Mouse (Mus musculus): ENCODE measurements around the gene Zfp764.

Gene Zfp764

DNA sequence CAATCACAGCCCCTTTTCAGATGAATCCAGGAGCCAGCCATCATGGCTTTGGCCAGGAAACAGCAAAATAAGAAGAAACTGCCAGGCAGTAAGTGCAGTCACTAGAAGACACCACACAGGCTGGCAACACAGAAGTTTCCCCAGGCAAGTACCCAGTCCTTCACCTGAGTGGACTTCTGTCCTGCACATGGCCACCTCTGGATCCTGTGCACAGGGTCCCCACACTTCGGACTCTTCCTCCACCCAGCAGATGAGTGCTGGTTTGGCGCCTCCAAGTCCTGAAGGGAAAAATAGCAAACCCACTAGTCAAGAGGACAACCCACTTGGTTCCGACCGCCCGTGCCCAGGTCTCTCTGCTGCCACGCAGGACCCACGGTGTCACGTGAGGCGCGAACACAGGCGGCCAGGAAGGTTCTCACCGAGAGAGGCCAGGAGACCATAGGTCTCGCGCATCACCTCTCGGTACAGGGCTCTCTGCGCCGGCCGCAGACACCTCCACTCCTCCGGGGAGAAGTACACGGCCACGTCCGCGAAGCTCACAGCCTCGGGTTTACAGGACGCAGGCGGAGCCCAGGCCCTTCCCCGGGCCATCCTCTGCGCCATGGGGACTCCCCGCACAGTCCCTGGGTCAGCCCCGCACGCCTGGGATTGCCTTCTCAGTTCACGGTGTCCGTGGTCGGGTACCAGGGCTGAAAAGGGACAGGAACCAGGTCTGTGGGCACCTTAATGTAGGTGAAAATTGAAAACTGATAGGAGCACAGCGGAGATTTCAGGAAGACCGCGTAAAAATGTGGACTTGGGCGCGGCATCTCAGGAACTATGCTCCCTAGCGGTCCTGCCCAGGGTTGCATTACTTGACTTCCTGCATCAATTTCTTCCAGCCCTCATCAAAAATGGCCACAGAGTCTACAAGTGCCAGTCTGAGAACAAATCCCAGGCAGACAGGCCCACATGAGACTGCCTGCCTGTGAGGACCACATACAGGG is at the start of gene Zfp764:
Zfp764 (minus strand) TSS at position 821 of the 986 bp plus-strand sequence.
- WGBS: 4% methylated on average over 40 of the region's 40 CpGs

DNA sequence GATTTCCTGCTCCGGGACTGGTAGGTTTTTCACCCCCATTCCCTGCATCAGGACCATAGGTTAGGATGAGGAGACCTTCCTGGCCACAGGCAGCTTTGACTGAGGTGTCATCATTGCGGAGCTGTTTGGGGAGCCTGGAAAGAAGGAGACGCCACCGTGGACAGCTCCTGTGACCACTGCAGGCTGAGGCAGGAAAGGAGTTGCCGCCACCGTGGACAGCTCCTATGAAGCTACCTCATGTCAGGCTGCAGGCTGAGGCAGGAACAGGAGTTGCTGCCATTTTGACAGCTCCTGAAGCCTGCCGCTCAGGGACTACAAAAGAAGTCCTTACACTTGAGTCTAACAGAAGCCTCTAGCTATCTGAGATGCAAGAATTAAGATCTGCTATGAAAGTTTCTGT is 48.3 kb upstream of the Zfp764 start:
- WGBS: 96% methylated on average over 7 of the region's 7 CpGs

DNA sequence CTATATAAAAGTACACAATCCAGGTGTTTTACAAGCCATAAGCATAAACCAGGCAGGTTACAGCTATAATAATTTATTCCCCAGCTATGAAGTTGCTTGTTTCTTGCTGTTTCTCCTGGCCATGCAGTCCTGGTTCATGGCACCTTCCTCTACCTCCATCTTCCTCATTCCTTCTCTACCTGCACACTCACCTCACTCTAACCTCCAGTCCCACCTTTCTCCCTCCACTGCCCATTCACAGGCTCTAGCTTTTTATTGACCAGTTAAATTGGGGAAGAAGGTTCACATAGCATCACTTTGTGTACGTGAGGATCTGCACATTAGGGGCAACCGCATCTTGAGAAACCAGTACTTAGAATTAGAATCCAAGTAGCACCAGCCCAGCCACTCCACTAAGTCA is 46.4 kb upstream of the Zfp764 start:
- WGBS: 96% methylated on average over 2 of the region's 2 CpGs

DNA sequence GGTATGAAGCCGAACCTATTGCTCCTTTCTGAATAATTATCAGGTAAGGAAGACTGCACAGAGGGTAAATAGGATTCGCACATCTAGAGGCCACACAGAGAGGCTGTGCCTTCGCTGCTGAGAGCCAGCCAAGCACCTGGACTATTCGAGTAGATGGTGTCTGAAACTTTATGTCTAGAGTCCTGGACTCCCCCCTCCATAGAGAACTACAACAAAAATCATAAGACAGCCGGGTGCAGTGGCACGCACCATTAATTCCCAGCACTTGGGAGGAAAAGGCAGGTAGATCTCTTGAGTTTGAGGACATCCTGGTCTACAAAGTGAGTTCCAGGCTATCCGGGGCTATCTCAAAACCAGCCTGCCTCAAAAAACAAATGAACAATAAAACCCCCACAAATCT is 43.3 kb upstream of the Zfp764 start:
- WGBS: 69% methylated on average over 7 of the region's 7 CpGs

DNA sequence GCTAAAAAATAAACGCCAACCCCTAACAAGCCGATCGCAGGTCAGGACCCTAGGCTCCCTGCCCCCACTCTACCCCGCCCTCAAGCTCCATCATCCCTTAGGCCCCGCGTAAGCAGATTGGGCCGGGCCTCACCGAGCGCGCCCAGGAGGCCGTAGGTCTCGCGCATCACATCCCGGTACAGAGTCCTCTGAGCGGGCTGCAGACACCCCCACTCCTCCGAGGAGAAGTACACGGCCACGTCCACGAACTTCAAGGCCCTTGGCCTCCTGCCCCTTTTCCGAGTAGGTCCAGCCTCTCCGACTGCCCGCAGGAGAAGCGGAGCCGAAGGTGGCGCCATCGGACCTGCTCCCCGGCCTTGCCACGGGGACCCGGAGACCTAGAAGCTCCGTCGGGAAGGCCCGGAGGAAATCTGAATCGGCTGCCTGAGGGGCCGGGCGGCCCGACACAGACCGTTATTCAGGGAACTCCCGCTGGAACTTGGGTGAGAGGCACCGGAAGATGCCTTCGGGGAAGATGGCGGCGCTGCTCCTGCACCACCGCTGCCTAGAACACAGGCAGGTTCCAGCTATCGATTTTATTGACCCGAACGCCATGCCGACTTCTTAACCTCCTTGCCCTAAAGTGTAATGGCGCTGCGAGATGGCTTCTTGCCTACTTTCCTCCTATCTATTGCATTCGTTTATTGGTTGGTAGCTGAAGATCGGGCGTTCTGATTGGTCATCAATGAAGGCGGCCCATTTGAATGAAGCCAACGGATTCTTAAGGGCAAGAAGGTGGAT is 42.1 kb upstream of the Zfp764 start, which contains the start of gene Zfp689:
Zfp689 (minus strand) TSS at position 638 of the 780 bp plus-strand sequence.
- under 1% methylated on average over 54 of the region's 54 CpGs for WGBS

DNA sequence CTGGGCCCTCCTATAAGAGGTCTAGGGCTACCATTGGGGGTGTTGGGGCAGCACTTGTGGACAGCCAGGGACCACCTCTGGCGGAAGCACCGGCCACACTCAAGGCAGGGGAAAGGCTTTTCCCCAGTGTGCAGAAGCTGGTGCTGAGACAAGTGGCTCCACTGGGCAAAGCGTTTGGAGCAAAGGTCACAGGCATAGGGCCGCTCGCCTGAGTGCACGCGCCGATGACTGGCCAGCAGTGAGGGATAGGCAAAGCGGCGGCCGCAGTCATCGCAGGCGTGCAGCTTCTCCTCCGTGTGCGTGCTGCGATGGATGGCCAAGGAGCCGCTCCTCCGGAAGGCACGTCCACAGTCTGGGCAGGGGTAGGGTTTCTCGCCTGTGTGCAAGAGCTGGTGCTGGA is 37.4 kb upstream of the Zfp764 start:
- 95% methylated on average over 20 of the region's 20 CpGs for WGBS

DNA sequence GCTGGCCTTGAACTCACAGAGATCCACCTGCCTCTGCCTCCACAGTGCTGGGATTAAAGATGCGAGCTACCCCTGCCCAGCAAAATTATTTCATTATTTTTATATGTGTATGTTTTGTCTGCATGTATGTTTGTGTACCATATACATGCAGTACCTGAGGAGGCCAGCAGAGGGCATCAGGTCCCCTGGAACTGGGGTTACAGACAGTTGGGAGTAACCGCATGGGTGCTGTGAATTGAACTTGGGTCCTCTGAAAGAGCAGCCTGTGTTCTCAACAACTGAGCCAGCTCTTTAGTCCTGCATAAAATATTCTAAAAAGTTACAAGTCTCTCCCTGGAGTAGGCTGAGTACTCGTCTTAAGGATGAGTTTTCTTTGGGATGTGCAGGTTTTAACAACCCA is 31.1 kb upstream of the Zfp764 start:
- WGBS: 95% methylated on average over 3 of the region's 3 CpGs

DNA sequence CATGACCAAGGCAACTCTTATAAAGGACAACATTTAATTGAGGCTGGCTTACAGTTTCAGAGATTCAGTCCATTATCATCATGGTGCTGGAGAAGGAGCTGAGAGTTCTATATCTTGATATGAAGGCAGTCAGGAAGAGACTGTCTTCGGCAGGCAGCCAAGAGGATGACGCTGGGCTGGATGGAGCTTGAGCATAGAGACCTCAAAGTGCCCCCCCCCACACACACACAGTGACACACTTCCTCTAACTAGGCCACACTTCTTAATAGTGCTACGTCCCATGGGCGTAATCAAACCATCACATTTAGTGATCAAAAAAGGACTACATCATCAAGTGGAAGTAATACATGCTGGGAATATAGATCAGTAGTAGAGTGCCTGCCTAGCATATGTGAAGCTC is 28.6 kb upstream of the Zfp764 start:
- 86% methylated on average over 4 of the region's 4 CpGs for WGBS

DNA sequence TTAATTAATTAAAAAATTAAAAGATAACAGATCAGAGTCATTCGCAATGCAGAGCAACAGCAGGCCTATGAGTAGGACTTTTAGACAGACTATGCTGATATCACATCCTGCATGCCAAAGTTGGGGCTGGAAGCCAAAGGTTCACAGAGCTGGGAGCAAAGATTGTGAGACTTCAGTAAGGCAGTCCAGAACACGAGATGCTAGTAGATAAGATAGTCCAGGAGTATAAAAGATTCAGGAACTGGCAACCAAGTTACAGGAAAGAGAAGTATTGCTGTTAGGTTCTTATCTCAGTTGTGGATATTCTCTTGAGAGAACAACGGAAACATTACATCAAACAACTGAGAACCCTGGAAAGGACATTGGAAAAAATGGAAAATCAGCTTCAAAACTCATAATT is 19.7 kb upstream of the Zfp764 start:
- WGBS: 61% methylated on average over 3 of the region's 3 CpGs

DNA sequence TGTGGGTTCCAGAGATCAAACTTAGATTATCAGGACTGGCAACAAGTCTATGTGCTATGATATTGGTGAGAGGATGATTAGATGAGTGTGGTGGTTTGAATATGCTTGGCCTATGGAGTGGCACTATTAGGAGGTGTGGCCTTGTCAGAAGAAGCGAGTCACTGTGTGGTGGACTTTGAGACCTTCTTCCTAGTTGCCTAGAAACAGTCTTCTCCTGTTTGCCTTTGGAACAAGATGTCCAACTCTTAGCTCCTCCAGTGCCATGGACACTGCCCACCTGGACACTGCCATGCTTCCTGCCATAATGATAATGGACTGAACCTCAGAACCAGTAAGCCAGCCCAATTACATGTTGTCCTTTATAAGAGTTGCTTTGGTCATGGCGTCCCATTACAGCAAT is 19.3 kb upstream of the Zfp764 start:
- 83% methylated on average over 2 of the region's 2 CpGs for WGBS

DNA sequence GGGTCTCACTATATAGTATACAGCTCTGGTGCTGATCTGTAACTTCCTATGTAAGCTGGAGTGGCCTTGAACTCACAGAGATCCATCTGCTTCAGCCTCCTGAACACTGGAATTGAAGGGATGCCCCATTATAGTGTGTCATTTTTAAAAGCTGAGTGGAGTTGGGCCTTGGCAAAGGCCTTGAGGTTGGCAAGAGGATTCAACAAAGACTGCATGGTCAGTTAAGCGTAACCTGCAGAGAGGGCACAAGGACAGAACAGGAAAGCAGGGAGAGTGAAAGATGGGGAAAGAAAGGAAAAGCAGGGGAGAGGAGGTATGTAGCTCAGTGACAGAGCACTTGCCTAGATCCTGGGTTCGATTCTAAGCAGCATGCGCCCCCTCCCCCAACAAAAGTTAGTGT is 18.7 kb upstream of the Zfp764 start:
- 87% methylated on average over 3 of the region's 3 CpGs for WGBS

DNA sequence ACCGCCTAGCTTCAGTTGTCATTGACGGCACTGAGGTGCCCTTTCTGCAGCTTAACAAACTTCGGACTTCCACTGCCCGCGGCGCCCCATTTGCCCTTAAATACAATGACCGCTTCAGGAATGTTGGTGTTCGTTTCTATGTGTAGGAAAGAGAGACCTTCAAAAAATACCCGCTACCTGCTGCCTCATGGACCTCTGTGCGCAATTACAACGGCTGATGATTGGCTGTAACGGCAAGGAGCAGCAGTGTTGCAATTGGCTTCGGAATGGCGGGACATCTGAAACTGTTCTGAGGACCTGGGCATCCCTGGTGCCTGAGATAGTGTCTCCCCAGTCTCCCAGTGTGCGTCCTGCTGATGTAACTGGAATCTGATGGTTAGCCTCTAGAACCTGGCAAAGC is 15.6 kb upstream of the Zfp764 start:
- 2% methylated on average over 15 of the region's 15 CpGs for WGBS

DNA sequence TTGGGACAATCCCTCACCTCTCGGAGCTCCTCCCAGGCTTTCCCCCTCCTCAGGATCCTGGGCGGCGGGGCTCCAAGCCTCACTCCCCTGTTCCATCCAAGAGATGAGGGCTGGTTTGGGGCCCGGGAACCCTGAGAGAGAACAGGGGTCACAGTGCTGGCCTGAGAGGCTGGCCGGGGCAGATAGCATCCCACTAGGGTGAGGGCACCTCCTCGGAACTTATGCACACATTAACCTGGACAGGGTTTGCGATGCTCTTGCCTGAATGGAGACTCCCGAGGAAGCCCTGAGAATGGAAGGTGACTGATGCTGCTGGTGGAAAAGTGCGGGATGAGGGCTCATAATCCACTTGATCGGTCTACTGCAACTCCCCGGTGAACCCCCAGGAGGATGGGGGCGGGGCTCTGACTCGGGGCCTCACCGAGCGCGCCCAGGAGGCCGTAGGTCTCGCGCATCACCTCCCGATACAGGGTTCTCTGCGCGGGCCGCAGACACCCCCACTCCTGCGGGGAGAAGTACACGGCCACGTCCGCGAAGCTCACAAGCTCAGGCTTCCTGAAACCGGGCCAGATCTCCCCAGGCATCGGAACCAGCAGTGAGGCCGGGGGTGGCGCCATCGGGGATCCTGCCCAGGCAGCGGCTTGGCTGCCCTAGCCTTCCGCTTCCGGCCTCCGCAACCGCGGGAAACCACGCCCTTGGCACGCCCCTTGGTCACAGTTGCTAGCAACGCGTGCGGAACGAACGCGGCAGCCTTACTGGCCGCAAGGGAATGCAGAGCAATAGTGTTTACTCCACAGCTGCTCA is 15.0 kb upstream of the Zfp764 start, which contains the start of gene Zfp688:
Zfp688 (minus strand) TSS at position 681 of the 804 bp plus-strand sequence.
- 2% methylated on average over 48 of the region's 48 CpGs for WGBS

DNA sequence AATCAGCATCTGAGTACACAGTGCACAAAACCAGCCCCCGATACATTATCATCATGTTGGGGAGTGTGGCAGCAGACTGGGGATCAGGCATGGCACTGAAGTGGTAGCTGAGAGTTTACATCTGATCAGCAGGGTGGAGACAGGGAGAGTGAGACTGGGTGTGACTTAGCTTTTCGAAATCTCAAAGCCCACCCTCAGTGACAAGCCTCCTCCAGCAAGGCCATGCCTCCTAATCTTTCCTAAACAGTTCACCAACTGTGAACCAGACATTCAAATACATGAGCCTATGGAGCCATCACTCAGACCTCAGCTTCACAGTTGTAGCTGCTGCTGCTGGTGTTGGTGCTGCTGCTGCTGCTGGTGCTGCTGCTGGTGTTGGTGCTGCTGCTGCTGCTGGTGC is 4.8 kb upstream of the Zfp764 start:
- WGBS: 77% methylated on average over 2 of the region's 2 CpGs

DNA sequence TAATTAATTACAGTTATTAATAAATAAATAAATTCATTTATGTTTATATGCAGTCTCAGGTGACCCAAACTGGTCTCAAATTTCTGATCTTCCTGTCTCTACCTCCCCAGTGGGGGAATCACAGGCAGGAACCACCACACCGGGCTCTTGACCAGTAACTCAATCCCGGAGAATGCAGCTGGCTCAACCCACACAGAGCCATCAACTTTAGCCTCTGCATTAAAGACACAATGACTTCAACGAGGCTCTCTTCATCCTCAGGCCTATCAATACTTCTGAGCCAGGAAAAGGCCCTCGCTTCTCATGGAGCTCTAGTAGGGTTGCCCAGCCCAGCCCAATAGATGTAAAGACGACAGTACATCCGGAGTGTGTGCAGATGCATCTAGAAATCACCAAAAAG is 2.5 kb downstream of the Zfp764 start:
- 97% methylated on average over 6 of the region's 6 CpGs for WGBS

DNA sequence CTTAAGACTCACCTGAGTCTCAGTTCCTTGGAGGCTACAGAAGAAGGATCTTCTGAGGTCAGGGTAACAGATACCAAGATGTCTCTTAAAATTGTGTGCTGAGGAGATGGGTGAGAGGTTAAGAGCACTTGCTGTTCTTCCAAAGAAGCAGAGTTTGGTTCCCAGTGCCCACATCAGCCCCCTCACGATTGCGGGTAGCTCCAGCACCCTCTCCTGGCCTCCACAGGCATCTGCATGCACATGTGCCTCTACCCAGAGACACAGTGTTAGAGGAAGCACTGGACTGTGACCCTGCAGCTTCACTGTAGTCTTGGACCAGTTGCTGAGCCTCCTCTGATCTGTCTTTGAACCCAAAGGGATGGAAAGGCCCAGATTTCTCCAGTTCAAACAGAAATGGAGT is 3.6 kb downstream of the Zfp764 start:
- WGBS: 70% methylated on average over 2 of the region's 2 CpGs

DNA sequence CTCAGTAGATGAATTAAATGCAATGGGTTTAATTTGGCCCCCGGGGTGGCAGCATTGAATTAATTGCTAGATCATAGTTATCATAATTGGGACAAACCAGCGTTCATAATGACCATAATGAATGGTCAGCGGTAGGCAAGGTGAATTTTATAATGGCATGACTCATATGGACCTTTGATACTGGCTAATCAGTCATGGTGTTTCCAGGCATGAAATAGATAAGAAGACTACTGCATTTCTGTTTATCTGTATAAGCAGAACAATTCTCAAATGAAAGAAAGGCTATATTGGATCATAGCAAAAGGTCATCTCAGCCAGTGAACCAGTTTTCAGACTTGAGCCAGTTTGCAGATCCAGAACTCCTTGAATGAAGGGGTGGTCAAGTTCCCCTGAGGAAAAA is 6.3 kb downstream of the Zfp764 start:
- 69% methylated on average over 3 of the region's 3 CpGs for WGBS

DNA sequence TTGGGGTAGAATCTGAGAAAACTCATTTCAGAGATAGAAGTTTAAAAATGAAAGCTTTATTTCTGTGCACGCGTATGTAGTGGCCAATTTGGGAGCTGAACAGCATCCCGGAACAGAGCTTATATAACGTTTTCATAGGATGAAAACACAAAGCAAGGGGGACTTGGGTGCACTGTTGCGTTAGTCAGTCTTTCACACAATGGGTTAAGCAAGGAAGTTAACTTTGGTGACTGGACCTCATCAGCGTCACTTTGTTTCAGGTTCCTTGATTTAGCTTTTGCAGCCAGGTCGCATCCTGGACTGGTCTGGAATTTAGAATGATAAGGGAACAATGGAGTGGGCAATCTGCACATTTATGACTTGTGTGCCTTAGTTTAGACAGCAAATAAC is 12.7 kb downstream of the Zfp764 start:
- WGBS: 9% methylated on average over 7 of the region's 7 CpGs

DNA sequence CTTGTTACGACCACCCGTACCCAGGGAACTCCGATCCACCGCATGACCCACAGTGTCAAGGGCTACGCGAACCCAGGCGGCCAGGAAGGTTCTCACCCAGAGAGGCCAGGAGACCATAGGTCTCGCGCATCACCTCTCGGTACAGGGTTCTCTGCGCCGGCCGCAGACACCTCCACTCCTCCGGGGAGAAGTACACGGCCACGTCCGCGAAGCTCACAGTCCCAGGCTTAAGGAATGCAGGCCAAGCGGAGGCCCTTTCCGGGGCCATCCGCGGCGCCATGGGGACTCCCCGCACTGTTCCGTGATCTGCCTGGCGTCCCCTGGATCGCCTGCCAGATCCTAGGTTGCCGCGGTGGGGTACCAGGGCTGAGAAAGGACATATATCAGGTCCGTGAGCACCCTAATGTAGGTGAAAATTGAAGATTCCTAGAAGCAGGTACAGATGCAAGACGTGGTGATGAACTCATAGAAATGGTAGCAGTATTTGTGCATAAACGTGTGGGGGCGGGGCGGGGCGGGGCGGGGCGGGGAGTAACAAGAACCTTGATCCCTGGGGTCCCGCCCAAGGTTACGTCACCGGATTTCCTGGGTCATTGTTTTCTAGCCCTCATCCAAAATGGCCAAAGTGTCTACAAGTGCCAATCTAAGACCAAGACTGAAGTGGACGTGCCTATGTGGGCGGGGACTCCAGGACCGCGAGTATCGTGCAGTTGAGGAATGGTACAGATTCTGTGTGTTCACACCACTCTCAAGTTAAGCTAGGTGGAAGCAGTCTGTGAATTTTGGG is 13.3 kb downstream of the Zfp764 start, which contains the start of gene E430018J23Rik:
E430018J23Rik (minus strand) TSS at position 473 of the 787 bp plus-strand sequence.
- WGBS: under 1% methylated on average over 45 of the region's 45 CpGs

DNA sequence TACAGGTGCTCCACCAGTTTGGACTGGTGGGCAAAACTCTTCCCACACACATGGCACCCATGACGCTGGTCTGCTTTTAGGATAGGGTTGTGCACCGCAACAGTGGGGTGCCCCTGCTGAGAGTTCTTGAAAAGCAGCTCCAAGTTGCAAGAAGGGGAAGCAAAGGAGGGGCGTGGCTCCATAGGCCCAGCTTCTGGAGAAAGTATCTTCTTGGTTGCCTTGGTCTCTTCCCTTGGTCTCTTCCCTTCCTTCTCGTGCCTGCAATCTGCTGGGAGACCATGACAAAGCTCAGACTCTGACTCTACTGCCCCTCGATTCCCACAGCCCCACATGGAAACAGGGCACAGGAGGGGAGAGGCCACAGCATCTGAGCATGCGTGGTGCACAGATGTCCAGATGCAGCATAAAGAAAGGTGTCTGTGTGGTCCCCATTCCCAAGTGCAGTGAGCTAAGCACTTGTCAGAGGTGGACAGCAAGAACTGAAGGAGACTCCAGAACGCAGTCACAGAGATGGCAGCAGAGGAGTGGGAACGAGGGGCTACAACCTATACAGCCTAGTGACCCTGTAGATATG is 14.3 kb downstream of the Zfp764 start:
- 81% methylated on average over 8 of the region's 8 CpGs for WGBS
